Mouse (Mus musculus) hindbrain, embryonic 13.5 days (tissue): ENCODE measurements at regions not wholly inside any gene's neighbourhood (a gene's known extent, or its start where the extent isn't known, plus 50 kb on each side); places are given as distances from the start of the nearest gene placed in this dataset.
"Not testable (repeated sequence)": the region's sequence is repeated elsewhere in the genome, so short reads cannot be mapped to it uniquely, and the experiment has no call there.

Experiments
- ATAC-seq: fragments of 200-750 bp; cut with Nextera tagmentation; 2 replicates; pipeline ENCODE4 v1.8.0; 2017; ENCODE audit warnings: moderate TSS enrichment; ENCODE audit not compliant: low FRiP score
- H3K27ac ChIP-seq: fragments of 300-500 bp; sonication (generic); 2 replicates; pipeline ENCODE4 v1.5.1; 2015; ENCODE audit warnings: inconsistent platforms, mild to moderate bottlenecking, moderate library complexity
- H3K27me3 ChIP-seq: fragments of 300-500 bp; sonication (generic); 2 replicates; pipeline ENCODE4 v1.6.1; 2015; ENCODE audit warnings: mild to moderate bottlenecking, inconsistent platforms
- H3K36me3 ChIP-seq: fragments of 300-500 bp; sonication (generic); 2 replicates; pipeline ENCODE4 v1.6.1; 2015; ENCODE audit warnings: mild to moderate bottlenecking, inconsistent platforms
- H3K4me1 ChIP-seq: fragments of 300-500 bp; sonication (generic); replicated peaks from 2 replicates; pipeline ENCODE4 v1.6.1; 2015; ENCODE audit warnings: inconsistent platforms
- H3K4me2 ChIP-seq: fragments of 300-500 bp; sonication (generic); 2 replicates; pipeline ENCODE4 v1.6.1; 2015; ENCODE audit warnings: inconsistent platforms, mild to moderate bottlenecking, moderate library complexity
- H3K4me3 ChIP-seq: fragments of 300-500 bp; sonication (generic); 2 replicates; pipeline ENCODE4 v1.5.1; 2015; ENCODE audit warnings: mild to moderate bottlenecking, inconsistent platforms
- H3K9ac ChIP-seq: fragments of 300-500 bp; sonication (generic); 2 replicates; pipeline ENCODE4 v1.6.1; 2015; ENCODE audit warnings: mild to moderate bottlenecking, inconsistent platforms
- H3K9me3 ChIP-seq: fragments of 300-500 bp; sonication (generic); 2 replicates; pipeline ENCODE4 v1.6.1; 2016; ENCODE audit warnings: inconsistent platforms
- WGBS: fragments of 180-500 bp; shearing (Covaris S2); methylation state at CpG from one replicate; pipeline ENCODE4 v1.1.7; 2015; 5-methylcytosine and 5-hydroxymethylcytosine counted together

DNA sequence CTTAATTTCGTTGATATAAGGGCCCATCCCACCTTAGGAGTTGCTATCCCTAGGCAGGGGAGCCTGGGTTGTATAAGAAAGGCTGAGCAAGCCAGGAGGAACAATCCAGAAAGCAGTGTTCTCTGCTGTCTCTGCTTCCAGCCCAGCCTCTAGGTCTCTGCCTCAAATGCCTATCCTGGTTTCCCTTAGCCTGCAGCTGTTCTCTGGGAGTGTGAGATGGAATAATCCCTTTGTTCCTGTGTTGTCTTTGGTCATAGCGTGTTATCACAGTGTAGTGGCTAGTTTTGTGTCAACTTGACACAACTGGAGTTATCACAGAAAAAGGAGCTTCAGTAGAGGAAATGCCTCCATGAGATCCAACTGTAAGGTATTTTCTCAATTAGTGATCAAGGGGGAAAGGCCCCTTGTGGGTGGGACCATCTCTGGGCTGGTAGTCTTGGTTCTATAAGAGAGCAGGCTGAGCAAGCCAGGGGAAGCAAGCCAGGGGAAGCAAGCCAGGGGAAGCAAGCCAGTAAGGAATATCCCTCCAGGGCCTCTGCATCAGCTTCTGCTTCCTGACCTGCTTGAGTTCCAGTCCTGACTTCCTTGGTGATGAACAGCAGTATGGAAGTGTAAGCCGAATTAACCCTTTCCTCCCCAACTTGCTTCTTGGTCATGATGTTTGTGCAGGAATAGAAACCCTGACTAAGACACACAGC, 64.0 kb downstream of the Rhob start:
- not testable (repeated sequence) for H3K9ac ChIP-seq, H3K4me2 ChIP-seq, H3K4me3 ChIP-seq, H3K27ac ChIP-seq, H3K9me3 ChIP-seq, ATAC-seq, H3K27me3 ChIP-seq, H3K36me3 ChIP-seq
- WGBS: 76% methylated on average over 3 of the region's 3 CpGs
- H3K4me1 ChIP-seq: peaks cover 10% of the 10 kb centered on the region

DNA sequence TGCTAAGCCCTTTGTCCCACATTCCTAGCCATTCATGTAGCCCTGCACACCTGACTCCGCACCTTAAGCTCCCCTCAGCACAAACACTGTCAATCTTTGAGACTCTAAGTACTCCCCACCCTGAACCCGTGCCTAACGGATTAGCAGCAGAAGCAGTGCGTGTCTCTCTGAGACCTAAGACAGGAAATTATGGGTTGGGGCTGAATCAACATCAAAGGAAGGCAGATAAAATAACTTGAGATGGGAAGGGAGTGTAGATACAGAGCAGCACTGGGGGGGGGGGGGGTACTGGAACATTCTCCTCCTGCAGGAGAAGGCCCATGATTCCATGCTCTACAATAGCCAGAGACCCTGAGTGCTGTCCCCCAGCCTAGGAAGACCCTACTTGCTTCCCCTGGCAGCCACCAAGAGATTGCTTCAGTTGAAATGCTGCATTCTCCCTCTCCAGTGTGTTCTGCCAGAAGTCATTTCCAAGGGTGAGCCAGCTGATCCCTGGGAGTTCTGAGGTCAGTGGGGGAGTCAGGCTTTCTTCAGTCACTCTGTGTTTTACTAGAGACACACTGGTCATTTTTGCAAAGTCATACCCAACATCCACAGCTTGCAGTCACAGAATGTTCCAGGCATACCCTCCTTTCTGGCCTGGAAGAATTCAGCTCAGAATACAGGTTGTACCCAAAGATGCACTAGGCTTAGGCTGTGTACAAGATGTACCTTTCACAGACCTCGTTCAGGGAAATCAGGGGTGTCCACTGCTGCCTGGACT, 71.4 kb downstream of the Rhob start:
- H3K4me3 ChIP-seq: no peak overlapping the region
- no peak overlapping the region for H3K9ac ChIP-seq
- no peaks in the 10 kb centered on the region for H3K9me3 ChIP-seq
- H3K36me3 ChIP-seq: no peaks in the 10 kb centered on the region
- ATAC-seq: no peak
- H3K4me2 ChIP-seq: no peak overlapping the region
- 85% methylated on average over 5 of the region's 5 CpGs for WGBS
- H3K27ac ChIP-seq: no peak overlapping the region
- H3K4me1 ChIP-seq: peaks cover 10% of the 10 kb centered on the region
- no peaks in the 10 kb centered on the region for H3K27me3 ChIP-seq

DNA sequence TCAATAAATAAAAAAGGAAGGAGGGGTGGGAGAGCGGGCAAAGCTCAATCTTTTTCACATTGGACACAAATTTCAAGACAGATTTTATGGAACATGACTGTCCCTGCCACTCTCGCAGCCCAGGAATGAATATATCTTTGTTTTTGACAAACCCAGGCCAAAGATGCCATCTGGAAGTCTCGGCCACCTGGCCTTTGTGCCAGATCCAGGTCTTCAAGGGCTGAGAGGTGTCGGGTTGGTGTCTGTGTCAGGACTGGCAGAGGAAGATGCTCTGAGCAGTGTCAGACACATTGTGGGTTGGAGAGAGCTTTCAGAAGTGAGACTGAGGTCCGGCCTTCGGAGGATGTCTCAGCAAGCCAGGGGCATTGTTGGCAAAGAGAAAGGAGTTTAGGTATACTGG, 75.3 kb downstream of the Rhob start:
- Histone ChIP-seq H3K27me3 (no peaks in the 10 kb centered on the region), H3K36me3 (no peaks in the 10 kb centered on the region), H3K4me2 (no peak overlapping the region), H3K9me3 (no peaks in the 10 kb centered on the region), H3K4me3 (no peak overlapping the region), H3K27ac (no peak overlapping the region), H3K4me1 (no peaks in the 10 kb centered on the region), H3K9ac (no peak overlapping the region)
- WGBS: 93% methylated on average over 6 of the region's 6 CpGs
- no peak for ATAC-seq

- Histone ChIP-seq H3K27ac (no peak overlapping the region), H3K36me3 (no peaks in the 10 kb centered on the region)
- 73% methylated on average over 5 of the region's 5 CpGs for WGBS
These were observed 77.1 kb downstream of the Rhob start for GRCm38 (mm10) chr12:8422676-8423075.

DNA sequence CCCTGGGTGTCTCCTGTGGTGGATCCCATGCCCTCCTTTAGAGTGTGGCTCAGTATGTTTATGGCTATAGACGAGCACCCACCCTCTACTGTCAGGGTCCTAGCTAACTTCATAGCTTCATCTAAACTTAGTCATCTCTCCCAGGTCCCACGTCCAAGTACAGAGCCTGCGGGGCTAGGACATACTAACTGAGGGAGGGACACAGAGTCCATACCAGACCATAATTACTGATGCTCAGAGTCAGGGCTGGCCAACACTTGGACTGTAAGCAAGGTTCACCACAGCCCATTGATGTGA, 78.6 kb downstream of the Rhob start:
- ATAC-seq: no peak
- no peak overlapping the region for H3K4me2 ChIP-seq
- no peaks in the 10 kb centered on the region for H3K36me3 ChIP-seq
- H3K9ac ChIP-seq: no peak overlapping the region
- no peak overlapping the region for H3K27ac ChIP-seq
- no peaks in the 10 kb centered on the region for H3K9me3 ChIP-seq
- 90% methylated on average over 3 of the region's 3 CpGs for WGBS
- H3K4me3 ChIP-seq: no peak overlapping the region
- peaks cover 5% of the 10 kb centered on the region for H3K4me1 ChIP-seq
- H3K27me3 ChIP-seq: no peaks in the 10 kb centered on the region

More at GRCm38 (mm10) chr12:8422676-8423075, 77.1 kb downstream of the Rhob start:
- no peak for ATAC-seq
- H3K4me2 ChIP-seq: no peak overlapping the region
- H3K9ac ChIP-seq: no peak overlapping the region
- no peaks in the 10 kb centered on the region for H3K9me3 ChIP-seq
- H3K27me3 ChIP-seq: no peaks in the 10 kb centered on the region
- no peak overlapping the region for H3K4me3 ChIP-seq
- H3K4me1 ChIP-seq: no peaks in the 10 kb centered on the region

GRCm38 (mm10) chr12:8420511-8421270, 79.1 kb downstream of the Rhob start:
- no peak for ATAC-seq
- H3K4me3 ChIP-seq: no peak overlapping the region
- H3K4me1 ChIP-seq: peaks cover 5% of the 10 kb centered on the region
- no peaks in the 10 kb centered on the region for H3K36me3 ChIP-seq
- H3K27ac ChIP-seq: no peak overlapping the region
- no peak overlapping the region for H3K4me2 ChIP-seq
- H3K27me3 ChIP-seq: no peaks in the 10 kb centered on the region
- no peak overlapping the region for H3K9ac ChIP-seq
- H3K9me3 ChIP-seq: no peaks in the 10 kb centered on the region
- WGBS: 76% methylated on average over 9 of the region's 9 CpGs

GRCm38 (mm10) chr12:8418890-8419289, 80.9 kb downstream of the Rhob start:
- no peak overlapping the region for H3K4me3 ChIP-seq
- H3K4me1 ChIP-seq: peaks cover 5% of the 10 kb centered on the region
- H3K27ac ChIP-seq: no peak overlapping the region
- no peak overlapping the region for H3K4me2 ChIP-seq
- no peak for ATAC-seq
- WGBS: 81% methylated on average over 5 of the region's 5 CpGs
- no peaks in the 10 kb centered on the region for H3K27me3 ChIP-seq
- no peak overlapping the region for H3K9ac ChIP-seq
- H3K36me3 ChIP-seq: no peaks in the 10 kb centered on the region
- no peaks in the 10 kb centered on the region for H3K9me3 ChIP-seq

DNA sequence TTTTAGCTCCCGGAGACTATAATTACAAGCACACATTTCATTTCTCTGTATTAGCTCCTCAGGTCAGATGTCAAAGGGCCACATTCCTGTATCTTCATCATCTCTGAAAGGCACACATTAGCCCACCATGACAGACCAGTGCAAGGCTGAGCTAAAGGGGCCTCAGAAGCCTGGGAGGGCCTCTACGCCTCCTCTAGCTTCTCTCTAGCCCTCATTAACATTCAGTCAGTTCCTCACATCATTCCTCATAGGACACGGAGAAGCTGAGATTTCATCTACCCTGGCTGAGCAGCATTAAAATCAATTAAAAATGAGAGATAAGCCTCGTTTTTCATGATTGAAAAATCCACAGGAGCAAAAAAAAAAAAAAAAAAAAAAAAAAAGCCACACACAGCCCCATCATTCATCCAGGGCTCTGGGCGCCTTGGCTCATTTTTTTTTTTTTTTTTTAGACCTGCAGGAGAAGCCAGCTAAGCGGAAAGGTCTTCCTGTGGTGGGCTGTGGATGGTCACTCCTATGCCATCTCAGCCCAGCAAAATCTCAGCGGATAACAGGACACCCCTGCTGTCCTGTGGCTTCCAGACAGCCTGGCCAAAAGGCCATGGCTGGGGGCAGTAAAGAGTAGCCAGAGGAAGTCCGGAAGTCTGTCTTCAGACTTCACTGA, 82.5 kb downstream of the Rhob start:
- Histone ChIP-seq H3K4me1 (peaks cover 5% of the 10 kb centered on the region), H3K27ac (peak overlapping the region; percentile 66), H3K9ac (no peak overlapping the region), H3K9me3 (no peaks in the 10 kb centered on the region), H3K4me2 (no peak overlapping the region), H3K27me3 (no peaks in the 10 kb centered on the region), H3K36me3 (no peaks in the 10 kb centered on the region), H3K4me3 (no peak overlapping the region)
- ATAC-seq: peak; percentile 78
- 49% methylated on average over 8 of the region's 8 CpGs for WGBS

DNA sequence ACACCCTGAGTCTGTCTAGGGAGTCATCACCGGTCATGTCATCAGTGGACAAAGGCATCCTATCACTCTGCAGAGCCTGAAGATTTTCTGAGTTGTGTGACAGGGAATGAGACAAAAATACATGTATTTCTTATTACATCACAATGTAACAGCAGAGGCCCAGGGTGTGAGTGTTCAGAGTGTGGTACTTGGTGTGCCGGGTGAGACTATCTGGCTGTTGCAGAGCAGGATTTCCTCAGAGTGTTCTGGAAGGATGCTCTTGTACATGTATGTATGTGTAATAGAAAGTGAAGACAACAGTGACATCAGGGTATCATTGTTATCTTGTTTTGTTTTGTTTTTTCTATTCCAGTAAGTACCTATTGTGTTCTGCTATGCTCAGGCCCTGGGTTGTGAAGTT, 87.7 kb downstream of the Rhob start:
- Histone ChIP-seq H3K27ac (no peak overlapping the region), H3K9me3 (no peaks in the 10 kb centered on the region), H3K4me3 (no peak overlapping the region), H3K9ac (no peak overlapping the region), H3K4me2 (no peak overlapping the region), H3K36me3 (no peaks in the 10 kb centered on the region), H3K27me3 (no peaks in the 10 kb centered on the region), H3K4me1 (peaks cover 17% of the 10 kb centered on the region)
- WGBS: 92% methylated on average over 2 of the region's 2 CpGs
- ATAC-seq: no peak

- no peak overlapping the region for H3K4me3 ChIP-seq
- no peaks in the 10 kb centered on the region for H3K9me3 ChIP-seq
- H3K4me2 ChIP-seq: 0 out of 2 replicates have a peak overlapping the region, but pooled peaks have one; percentile 2
- H3K9ac ChIP-seq: no peak overlapping the region
- WGBS: 53% methylated on average over 24 of the region's 24 CpGs
- H3K27ac ChIP-seq: no peak overlapping the region
- H3K27me3 ChIP-seq: no peaks in the 10 kb centered on the region
- H3K36me3 ChIP-seq: no peaks in the 10 kb centered on the region
- peaks cover 15% of the 10 kb centered on the region for H3K4me1 ChIP-seq
- ATAC-seq: peak; percentile 28; the same call in 1 of the 2 replicates
These were observed 89.1 kb downstream of the Rhob start for GRCm38 (mm10) chr12:8410410-8411341.

- WGBS: 10% methylated on average over 5 of the region's 5 CpGs
- ATAC-seq: no peak
- H3K4me1 ChIP-seq: 0 out of 2 replicates have a peak, but pooled peaks cover 5% of the 10 kb centered on the region
These were observed 88.9 kb downstream of the Hs1bp3 start for GRCm38 (mm10) chr12:8402084-8402483.

More at GRCm38 (mm10) chr12:8402084-8402483, 88.9 kb downstream of the Hs1bp3 start:
- Histone ChIP-seq H3K9ac (no peak overlapping the region), H3K36me3 (no peaks in the 10 kb centered on the region), H3K27ac (no peak overlapping the region), H3K9me3 (0 out of 2 replicates have a peak, but pooled peaks cover 3% of the 10 kb centered on the region), H3K27me3 (no peaks in the 10 kb centered on the region), H3K4me2 (no peak overlapping the region), H3K4me3 (no peak overlapping the region)
